Mouse (Mus musculus): ENCODE measurements around the gene Pla2g2f.
A peak's percentile ranks its signal among the peaks of the same experiment; 100 is the strongest.

Gene Pla2g2f

GRCm38 (mm10) chr4:138757416-138757815 is at the start of gene Pla2g2f:
TSS of gene Pla2g2f (minus strand) at chr4:138757626.
- no peak for DNase-seq (ENCODE audit: low spot score in 2 of 2)

GRCm38 (mm10) chr4:138806920-138807541 is 49.6 kb upstream of the Pla2g2f start:
- DNase-seq (ENCODE audit: low spot score in 2 of 2), result no peak

DNA sequence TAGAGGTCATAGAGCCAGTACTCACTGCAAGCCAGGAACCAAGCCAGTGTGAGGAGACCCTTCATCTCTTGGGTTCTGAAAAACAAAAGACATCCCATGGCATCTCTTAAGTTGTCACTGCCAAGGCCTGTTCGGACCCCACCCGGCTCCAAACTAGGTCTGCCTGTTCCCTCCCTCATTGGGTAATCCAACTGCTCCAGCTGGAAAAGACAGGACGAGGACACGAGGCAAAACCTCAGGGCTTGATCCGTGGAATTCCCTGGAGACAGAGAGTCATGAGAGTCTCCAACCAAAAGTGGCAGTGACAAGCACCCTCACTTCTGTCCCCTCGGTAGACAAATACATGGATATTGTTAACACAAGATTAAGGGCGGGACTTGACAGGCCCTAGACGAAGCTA is 48.7 kb upstream of the Pla2g2f start:
- no peak for DNase-seq (ENCODE audit: low spot score in 2 of 2)

DNA sequence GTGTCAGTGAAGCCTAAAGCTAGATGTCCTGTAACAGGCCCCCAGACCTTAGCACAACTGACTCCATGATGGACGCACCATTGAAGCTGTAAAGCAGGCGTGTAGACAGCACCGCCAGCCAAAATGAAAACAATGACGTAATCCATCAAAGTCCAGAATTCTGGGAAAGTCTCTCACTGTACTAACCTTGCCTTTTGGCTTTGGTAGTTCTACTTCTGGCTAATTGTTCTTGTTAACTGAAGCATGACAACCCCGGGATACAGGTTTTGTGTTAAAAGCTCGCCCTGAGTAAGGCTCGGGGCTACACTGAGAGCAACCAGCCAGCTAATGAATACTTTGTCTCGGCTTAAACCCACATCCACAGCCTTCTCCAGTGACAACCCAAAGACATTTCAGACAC is 47.8 kb upstream of the Pla2g2f start:
- no peak for DNase-seq (ENCODE audit: low spot score in 2 of 2)

- no peak for DNase-seq (ENCODE audit: low spot score in 2 of 2)
Measured at GRCm38 (mm10) chr4:138802917-138803316, 45.5 kb upstream of the Pla2g2f start.

GRCm38 (mm10) chr4:138801631-138802030 is 44.2 kb upstream of the Pla2g2f start:
- peak; percentile 30 to 61 for DNase-seq (ENCODE audit: low spot score in 2 of 2)

GRCm38 (mm10) chr4:138800134-138800744 is 42.8 kb upstream of the Pla2g2f start:
- no peak for DNase-seq (ENCODE audit: low spot score in 2 of 2)

DNA sequence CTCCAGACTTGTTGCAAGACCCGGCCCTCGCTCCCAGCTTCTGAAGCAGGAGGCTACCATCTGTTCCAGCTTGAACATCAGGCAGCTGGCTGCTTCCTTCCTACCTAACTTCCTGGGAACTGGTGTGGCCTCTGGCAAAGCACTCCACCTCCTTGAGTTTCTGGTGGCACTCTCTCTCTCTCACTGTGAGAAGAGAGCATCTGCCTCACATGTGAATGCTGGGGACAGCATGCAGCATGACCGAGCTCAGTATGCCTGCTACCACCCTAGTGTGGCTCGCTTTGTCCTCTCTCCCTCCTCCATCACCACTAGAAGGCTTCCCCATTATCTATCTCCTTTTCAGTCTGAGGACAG is 39.8 kb upstream of the Pla2g2f start:
- DNase-seq (ENCODE audit: low spot score in 2 of 2), result peak in 1 of 2 experiments; percentile 9

DNA sequence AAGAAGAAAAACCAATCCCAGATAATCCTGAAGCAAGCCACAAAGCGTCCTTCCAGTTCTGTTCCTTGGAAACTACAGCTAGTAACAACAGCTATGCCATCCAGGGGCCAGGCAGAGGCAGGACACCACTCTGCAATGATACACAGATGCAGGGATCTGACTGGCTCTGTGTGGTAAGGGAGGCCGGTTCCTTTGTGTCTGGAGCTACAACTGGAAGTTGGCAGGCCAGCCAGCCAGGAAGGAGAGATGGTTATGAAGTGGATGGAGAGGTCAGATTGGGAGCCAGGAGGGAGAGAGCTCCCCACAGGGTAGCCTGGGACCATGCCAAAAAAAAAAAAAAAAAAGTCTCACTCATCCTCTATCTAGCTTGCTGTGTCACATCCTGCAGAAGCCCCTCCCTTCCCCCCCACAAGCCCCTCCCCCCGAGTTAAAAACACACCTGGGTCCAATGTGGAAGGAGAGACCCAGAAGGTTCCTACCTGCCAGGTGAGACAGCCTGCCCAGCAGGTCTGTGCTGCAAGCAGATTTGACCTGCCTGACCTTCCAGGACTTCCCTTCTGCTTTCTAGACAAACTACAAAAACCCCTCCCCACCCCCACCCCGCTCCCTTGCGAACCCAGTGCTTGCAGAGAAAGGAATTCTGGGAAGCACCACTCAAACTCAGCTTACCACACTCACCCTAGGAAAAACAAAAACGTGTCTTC is 39.2 kb upstream of the Pla2g2f start:
- no peak for DNase-seq (ENCODE audit: low spot score in 2 of 2)

- no peak for DNase-seq (ENCODE audit: low spot score in 2 of 2)
Measured at GRCm38 (mm10) chr4:138794344-138794743, 36.9 kb upstream of the Pla2g2f start.

GRCm38 (mm10) chr4:138793276-138793675 is 35.9 kb upstream of the Pla2g2f start:
- peak; percentile 48 to 70 for DNase-seq (ENCODE audit: low spot score in 2 of 2)

DNA sequence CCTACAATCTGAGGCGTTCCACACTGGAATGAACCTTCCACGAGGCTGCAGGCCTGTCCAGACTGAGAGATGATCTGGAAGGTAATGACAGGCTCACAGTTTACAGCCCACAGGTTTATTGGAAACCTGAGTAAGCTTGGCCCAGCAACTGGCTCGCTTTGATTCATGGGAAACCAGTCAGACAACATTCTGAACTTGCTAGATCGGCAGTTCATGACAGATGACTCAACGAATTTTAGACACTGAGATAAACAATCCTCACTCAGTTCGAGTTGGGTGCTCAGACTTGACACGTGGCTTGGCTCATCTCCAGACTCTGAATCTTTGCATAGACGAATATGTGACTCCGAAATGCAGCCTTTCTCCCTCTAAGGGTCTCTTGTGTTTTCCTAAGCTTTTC is 35.2 kb upstream of the Pla2g2f start:
- DNase-seq (ENCODE audit: low spot score in 2 of 2), result no peak

GRCm38 (mm10) chr4:138791452-138791851 is 34.0 kb upstream of the Pla2g2f start:
- DNase-seq (ENCODE audit: low spot score in 2 of 2), result no peak

DNA sequence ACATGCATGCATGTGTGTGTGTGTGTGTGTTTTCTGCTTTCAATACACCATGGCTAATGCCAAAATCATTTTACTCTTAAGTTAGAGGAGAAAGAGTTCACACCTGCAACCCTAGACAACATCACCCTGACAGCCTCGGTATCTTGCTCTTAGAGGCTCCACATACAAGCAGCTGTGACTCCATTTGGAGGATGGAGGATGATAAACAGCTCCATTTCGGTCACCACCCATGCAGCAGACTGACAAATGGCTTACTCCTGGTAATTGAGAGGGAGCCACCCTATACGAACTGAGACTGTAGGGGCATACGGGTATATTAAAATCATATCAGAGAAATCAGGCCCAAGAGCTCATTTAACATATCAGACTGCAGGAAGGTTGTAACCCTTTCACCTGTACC is 31.0 kb upstream of the Pla2g2f start:
- no peak for DNase-seq (ENCODE audit: low spot score in 2 of 2)

DNA sequence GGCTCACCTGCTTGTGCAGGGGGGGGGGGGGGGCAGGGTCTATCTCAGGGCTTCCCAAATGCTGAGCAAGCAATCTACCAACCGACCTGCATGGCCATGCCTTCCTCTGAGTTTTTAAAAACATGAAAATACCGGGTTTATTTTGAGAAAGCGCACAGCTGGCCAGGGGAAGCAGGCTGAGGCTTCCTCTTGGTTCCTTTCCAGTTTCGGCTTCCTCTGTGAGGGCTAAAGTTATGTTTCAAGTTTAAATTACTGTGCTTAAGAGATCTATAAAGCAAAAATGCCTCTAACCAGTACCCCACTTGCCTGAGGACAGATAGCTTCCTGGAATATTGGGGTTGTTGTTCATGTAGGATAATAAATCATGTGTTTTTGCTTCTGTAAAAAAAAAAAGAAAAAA is 28.7 kb upstream of the Pla2g2f start:
- no peak for DNase-seq (ENCODE audit: low spot score in 2 of 2)

GRCm38 (mm10) chr4:138785721-138786120 is 28.3 kb upstream of the Pla2g2f start:
- no peak for DNase-seq (ENCODE audit: low spot score in 2 of 2)

DNA sequence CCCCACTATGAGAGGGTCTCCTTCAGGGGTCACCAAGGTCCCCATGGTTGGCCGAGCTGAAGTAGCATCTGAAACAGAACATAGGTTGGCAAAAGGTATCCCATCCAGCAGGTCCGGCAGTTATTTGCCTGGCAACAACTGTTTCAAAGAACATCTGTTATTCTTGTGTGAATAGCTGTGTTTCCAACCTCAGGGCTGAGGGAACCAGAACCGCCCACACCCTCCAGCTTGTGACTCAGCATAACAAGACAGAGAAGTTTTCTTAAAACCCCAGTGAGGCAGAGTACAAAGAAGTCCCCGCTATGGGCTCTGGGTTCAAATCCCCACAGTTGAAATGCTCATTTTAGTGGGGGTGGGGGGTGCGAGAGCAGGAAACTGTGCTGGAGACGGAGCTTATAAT is 24.7 kb upstream of the Pla2g2f start:
- DNase-seq (ENCODE audit: low spot score in 2 of 2), result no peak

DNA sequence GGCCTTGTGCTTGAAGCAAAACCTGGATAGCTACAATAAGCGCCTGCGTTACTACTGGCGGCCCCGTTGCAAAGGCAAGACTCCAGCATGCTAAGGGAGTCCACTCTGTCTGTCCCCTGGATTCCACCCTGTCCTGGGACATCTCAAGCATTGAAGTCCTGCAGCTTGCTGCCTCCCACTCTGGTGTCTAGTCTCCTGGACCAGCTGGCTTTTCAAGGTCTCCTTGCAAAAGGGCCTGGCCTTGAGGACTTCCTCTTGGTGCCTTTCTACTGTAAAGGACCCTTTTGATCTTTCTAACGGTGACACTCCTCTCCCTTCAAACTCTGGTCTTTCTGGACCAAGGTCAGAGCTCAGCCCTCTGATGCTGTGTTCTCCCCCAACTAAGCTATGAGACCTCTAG is 22.9 kb upstream of the Pla2g2f start:
- no peak for DNase-seq (ENCODE audit: low spot score in 2 of 2)

- no peak for DNase-seq (ENCODE audit: low spot score in 2 of 2)
Measured at GRCm38 (mm10) chr4:138777417-138778407, 20.3 kb upstream of the Pla2g2f start.

GRCm38 (mm10) chr4:138775435-138775834 is 18.0 kb upstream of the Pla2g2f start, which contains the start of gene Pla2g2d:
TSS of gene Pla2g2d (plus strand) at chr4:138775735.
- no peak for DNase-seq (ENCODE audit: low spot score in 2 of 2)

- no peak for DNase-seq (ENCODE audit: low spot score in 2 of 2)
Measured at GRCm38 (mm10) chr4:138772386-138772785, 15.0 kb upstream of the Pla2g2f start.

- no peak for DNase-seq (ENCODE audit: low spot score in 2 of 2)
Measured at GRCm38 (mm10) chr4:138771970-138772369, 14.5 kb upstream of the Pla2g2f start.

All from frontal cortex, postnatal 10 days (tissue).